Mouse (Mus musculus) forebrain, embryonic 13.5 days (tissue): Measurements from ENCODE around the gene Nup153. TPM values are rescaled to one million over a fixed set of nuclear protein-coding genes. Genes with fewer than 3 reads are reported as not detected.

Experiments
- ATAC-seq: fragments of 200-750 bp; cut with Nextera tagmentation; 2 replicates; pipeline ENCODE4 v1.8.0; 2017
- H3K27ac ChIP-seq: fragments of 300-500 bp; sonication (generic); 2 replicates; pipeline ENCODE4 v1.5.1; 2015; ENCODE audit warnings: inconsistent platforms, mild to moderate bottlenecking, moderate library complexity
- H3K27me3 ChIP-seq: fragments of 300-500 bp; sonication (generic); 2 replicates; pipeline ENCODE4 v1.6.1; 2015; ENCODE audit warnings: mild to moderate bottlenecking, inconsistent platforms
- H3K36me3 ChIP-seq: fragments of 300-500 bp; sonication (generic); 2 replicates; pipeline ENCODE4 v1.6.1; 2015; ENCODE audit warnings: mild to moderate bottlenecking, inconsistent platforms; ENCODE audit not compliant: poor library complexity, severe bottlenecking
- H3K4me1 ChIP-seq: fragments of 300-500 bp; sonication (generic); 2 replicates; pipeline ENCODE4 v1.6.1; 2015; ENCODE audit warnings: inconsistent platforms
- H3K4me2 ChIP-seq: fragments of 300-500 bp; sonication (generic); 2 replicates; pipeline ENCODE4 v1.6.1; 2015; ENCODE audit warnings: inconsistent platforms, mild to moderate bottlenecking, moderate library complexity
- H3K4me3 ChIP-seq: fragments of 300-500 bp; sonication (generic); 2 replicates; pipeline ENCODE4 v1.5.1; 2015; ENCODE audit warnings: mild to moderate bottlenecking, inconsistent platforms
- H3K9ac ChIP-seq: fragments of 300-500 bp; sonication (generic); 2 replicates; pipeline ENCODE4 v1.6.1; 2015; ENCODE audit warnings: mild to moderate bottlenecking, inconsistent platforms
- H3K9me3 ChIP-seq: fragments of 300-500 bp; sonication (generic); replicated peaks from 2 replicates; pipeline ENCODE4 v1.6.1; 2016; ENCODE audit warnings: inconsistent platforms
- WGBS: fragments of 180-500 bp; shearing (Covaris S2); methylation state at CpG from one replicate; pipeline ENCODE4 v1.1.7; 2015; 5-methylcytosine and 5-hydroxymethylcytosine counted together
- polyA plus RNA-seq: library from polyadenylated mRNA; unstranded; fragments of >200 nt; fragmentation: Nextera tagmentation; extraction: Ambion mirVana; gene quantifications from 2 replicates; pipeline ENCODE4 v1.2.1, GENCODE M21; 2015

The Nup153 gene
- polyA plus RNA-seq, result 22.8 and 29.1 TPM in 2 replicates

- no peaks in the 10 kb centered on the region for H3K36me3 ChIP-seq
- H3K4me1 ChIP-seq, result peaks cover 22% of the 10 kb centered on the region
- H3K9ac ChIP-seq, result peak within 1 kb of the TSS; percentile 93
- peak; percentile 96 for ATAC-seq
- peak within 1 kb of the TSS; percentile 80 for H3K4me2 ChIP-seq
- WGBS, result under 1% methylated on average over 48 of the region's 51 CpGs
- peak within 1 kb of the TSS; percentile 92 for H3K27ac ChIP-seq
- H3K4me3 ChIP-seq, result peak within 1 kb of the TSS; percentile 99
- H3K27me3 ChIP-seq, result no peaks in the 10 kb centered on the region
- H3K9me3 ChIP-seq, result no peaks in the 10 kb centered on the region
Measured at GRCm38 (mm10) chr13:46727837-46728268, at the start of gene Nup153. Gene Nup153 (minus strand): TSS chr13:46727940.

GRCm38 (mm10) chr13:46777461-46777860, 49.7 kb upstream of the Nup153 start:
- ATAC-seq, result no peak
- H3K27ac ChIP-seq, result no peak overlapping the region
- H3K9ac ChIP-seq, result no peak overlapping the region
- H3K4me3 ChIP-seq, result no peak overlapping the region
- H3K4me2 ChIP-seq, result no peak overlapping the region
- no peaks in the 10 kb centered on the region for H3K9me3 ChIP-seq
- WGBS, result 91% methylated on average over 3 of the region's 3 CpGs
- no peaks in the 10 kb centered on the region for H3K27me3 ChIP-seq
- H3K4me1 ChIP-seq, result no peaks in the 10 kb centered on the region
- peaks cover 21% of the 10 kb centered on the region for H3K36me3 ChIP-seq

GRCm38 (mm10) chr13:46776636-46777305, 49.0 kb upstream of the Nup153 start:
- Histone ChIP-seq H3K27ac (no peak overlapping the region), H3K36me3 (peaks cover 26% of the 10 kb centered on the region), H3K4me2 (no peak overlapping the region), H3K4me1 (no peaks in the 10 kb centered on the region), H3K9ac (no peak overlapping the region), H3K4me3 (no peak overlapping the region), H3K9me3 (no peaks in the 10 kb centered on the region), H3K27me3 (no peaks in the 10 kb centered on the region)
- no peak for ATAC-seq
- WGBS, result 80% methylated on average over 14 of the region's 14 CpGs

GRCm38 (mm10) chr13:46774998-46775397, 47.3 kb upstream of the Nup153 start:
- Histone ChIP-seq H3K9me3 (no peaks in the 10 kb centered on the region), H3K27ac (no peak overlapping the region), H3K4me1 (no peaks in the 10 kb centered on the region), H3K9ac (no peak overlapping the region), H3K36me3 (peaks cover 34% of the 10 kb centered on the region), H3K4me3 (no peak overlapping the region), H3K4me2 (no peak overlapping the region), H3K27me3 (no peaks in the 10 kb centered on the region)
- no peak for ATAC-seq
- 91% methylated on average over 5 of the region's 5 CpGs for WGBS

- Histone ChIP-seq H3K4me2 (no peak overlapping the region), H3K9ac (no peak overlapping the region), H3K27ac (no peak overlapping the region), H3K36me3 (peaks cover 49% of the 10 kb centered on the region), H3K4me1 (no peaks in the 10 kb centered on the region), H3K9me3 (no peaks in the 10 kb centered on the region), H3K27me3 (no peaks in the 10 kb centered on the region), H3K4me3 (no peak overlapping the region)
- no peak for ATAC-seq
- WGBS, result 97% methylated on average over 13 of the region's 13 CpGs
Measured at GRCm38 (mm10) chr13:46772581-46772980, 44.8 kb upstream of the Nup153 start.

- H3K36me3 ChIP-seq, result peaks cover 51% of the 10 kb centered on the region
- no peak overlapping the region for H3K4me3 ChIP-seq
- no peaks in the 10 kb centered on the region for H3K4me1 ChIP-seq
- H3K27ac ChIP-seq, result no peak overlapping the region
- no peak overlapping the region for H3K4me2 ChIP-seq
- no peak for ATAC-seq
- H3K9ac ChIP-seq, result no peak overlapping the region
- WGBS, result 94% methylated on average over 2 of the region's 2 CpGs
- H3K27me3 ChIP-seq, result no peaks in the 10 kb centered on the region
- H3K9me3 ChIP-seq, result no peaks in the 10 kb centered on the region
Measured at GRCm38 (mm10) chr13:46765361-46765760, 37.6 kb upstream of the Nup153 start.

GRCm38 (mm10) chr13:46763210-46763609, 35.5 kb upstream of the Nup153 start:
- WGBS, result 97% methylated on average over 9 of the region's 9 CpGs
- H3K9ac ChIP-seq, result no peak overlapping the region
- H3K27ac ChIP-seq, result no peak overlapping the region
- H3K4me2 ChIP-seq, result no peak overlapping the region
- peaks cover 43% of the 10 kb centered on the region for H3K36me3 ChIP-seq
- H3K4me3 ChIP-seq, result no peak overlapping the region
- H3K27me3 ChIP-seq, result no peaks in the 10 kb centered on the region
- ATAC-seq, result no peak
- H3K9me3 ChIP-seq, result no peaks in the 10 kb centered on the region
- H3K4me1 ChIP-seq, result no peaks in the 10 kb centered on the region

- H3K27ac ChIP-seq, result no peak overlapping the region
- no peaks in the 10 kb centered on the region for H3K9me3 ChIP-seq
- no peak overlapping the region for H3K9ac ChIP-seq
- ATAC-seq, result no peak
- H3K4me1 ChIP-seq, result no peaks in the 10 kb centered on the region
- H3K36me3 ChIP-seq, result peaks cover 34% of the 10 kb centered on the region
- WGBS, result 59% methylated on average over 6 of the region's 6 CpGs
- H3K4me2 ChIP-seq, result no peak overlapping the region
- H3K27me3 ChIP-seq, result no peaks in the 10 kb centered on the region
- no peak overlapping the region for H3K4me3 ChIP-seq
Measured at GRCm38 (mm10) chr13:46760921-46761320, 33.2 kb upstream of the Nup153 start.

GRCm38 (mm10) chr13:46759281-46759809, 31.6 kb upstream of the Nup153 start:
- Histone ChIP-seq H3K27ac (no peak overlapping the region; the same call in 1 of the 2 replicates), H3K4me2 (no peak overlapping the region), H3K9me3 (no peaks in the 10 kb centered on the region), H3K4me3 (no peak overlapping the region), H3K36me3 (peaks cover 31% of the 10 kb centered on the region), H3K27me3 (no peaks in the 10 kb centered on the region), H3K9ac (no peak overlapping the region), H3K4me1 (no peaks in the 10 kb centered on the region)
- no peak for ATAC-seq
- WGBS, result 64% methylated on average over 8 of the region's 8 CpGs

GRCm38 (mm10) chr13:46758627-46759026, 30.9 kb upstream of the Nup153 start:
- H3K36me3 ChIP-seq, result peaks cover 31% of the 10 kb centered on the region
- no peak overlapping the region for H3K4me2 ChIP-seq
- no peak overlapping the region for H3K27ac ChIP-seq
- H3K9ac ChIP-seq, result no peak overlapping the region
- no peaks in the 10 kb centered on the region for H3K4me1 ChIP-seq
- WGBS, result 94% methylated on average over 13 of the region's 13 CpGs
- no peak overlapping the region for H3K4me3 ChIP-seq
- no peaks in the 10 kb centered on the region for H3K27me3 ChIP-seq
- no peaks in the 10 kb centered on the region for H3K9me3 ChIP-seq
- no peak for ATAC-seq

GRCm38 (mm10) chr13:46757946-46758345, 30.2 kb upstream of the Nup153 start:
- H3K36me3 ChIP-seq, result peaks cover 26% of the 10 kb centered on the region
- no peak overlapping the region for H3K4me2 ChIP-seq
- WGBS, result 88% methylated on average over 7 of the region's 7 CpGs
- no peak overlapping the region for H3K4me3 ChIP-seq
- ATAC-seq, result no peak
- H3K4me1 ChIP-seq, result no peaks in the 10 kb centered on the region
- no peak overlapping the region for H3K9ac ChIP-seq
- no peaks in the 10 kb centered on the region for H3K9me3 ChIP-seq
- H3K27ac ChIP-seq, result no peak overlapping the region
- no peaks in the 10 kb centered on the region for H3K27me3 ChIP-seq

GRCm38 (mm10) chr13:46753294-46753693, 25.6 kb upstream of the Nup153 start:
- no peak for ATAC-seq
- Histone ChIP-seq H3K4me1 (no peaks in the 10 kb centered on the region), H3K9me3 (no peaks in the 10 kb centered on the region), H3K36me3 (peaks cover 34% of the 10 kb centered on the region), H3K9ac (no peak overlapping the region), H3K27me3 (no peaks in the 10 kb centered on the region), H3K4me3 (no peak overlapping the region), H3K4me2 (no peak overlapping the region), H3K27ac (no peak overlapping the region)
- WGBS, result 94% methylated on average over 5 of the region's 5 CpGs
